Mouse (Mus musculus) kidney, postnatal 4 days (tissue): Measurements from ENCODE around the gene Prss2.
A peak's percentile ranks its signal among the peaks of the same experiment; 100 is the strongest.
"Not testable (repeated sequence)": the region's sequence is repeated elsewhere in the genome, so short reads cannot be mapped to it uniquely, and the experiment has no call there.

ENCODE experiments used
- DNase-seq, 2 experiments: peaks; one replicate each; pipeline ENCODE4 v3.0.0; 2021; ENCODE audit warnings: mixed read lengths in 2 of 2

The Prss2 gene

GRCm38 (mm10) chr6:41521487-41521886 lies at the start of gene Prss2:
Gene Prss2 (plus strand): TSS chr6:41521787.
- no peak for DNase-seq

GRCm38 (mm10) chr6:41499374-41499773 lies 22.2 kb upstream of the Prss2 start:
- no peak for DNase-seq

DNA sequence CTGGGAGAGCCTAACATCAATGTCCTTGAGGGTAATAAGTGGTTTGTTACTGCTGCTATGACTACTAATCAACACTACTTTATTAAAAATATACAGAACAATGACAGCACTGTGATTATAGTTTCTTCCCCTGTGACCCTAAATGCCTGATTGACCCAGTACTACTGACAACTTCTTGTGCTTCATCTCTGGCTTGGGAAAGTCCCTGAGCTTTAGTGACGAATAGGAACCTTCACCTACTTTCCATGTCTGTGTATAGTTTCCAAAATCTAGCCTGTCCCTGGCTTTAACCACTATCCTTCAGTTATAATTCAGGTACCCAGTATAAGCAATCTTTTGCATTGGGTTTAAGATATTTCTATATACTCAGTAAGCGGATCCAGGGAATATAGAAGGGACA lies 16.7 kb upstream of the Prss2 start:
- DNase-seq, result no peak

DNA sequence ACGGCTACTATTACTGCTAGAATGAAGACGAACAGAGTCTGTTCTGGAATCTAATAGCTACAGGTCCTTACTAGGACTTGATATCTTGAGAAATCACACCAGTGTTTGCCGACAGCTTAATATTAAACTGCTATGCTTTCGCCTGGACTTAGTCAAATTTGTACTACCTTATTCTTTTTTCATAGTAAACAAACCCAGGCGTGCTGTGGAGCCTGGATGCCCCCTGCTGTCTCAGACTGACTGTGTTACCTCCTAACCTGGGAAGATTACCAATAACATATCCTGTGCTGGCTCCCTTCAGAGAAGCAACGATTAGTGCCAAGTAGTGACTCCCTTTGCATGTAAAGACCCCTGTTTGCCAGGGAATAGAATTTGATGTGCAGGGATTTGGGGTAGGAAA lies 16.3 kb upstream of the Prss2 start:
- DNase-seq, result no peak

GRCm38 (mm10) chr6:41518017-41518524 lies 3.5 kb upstream of the Prss2 start:
- DNase-seq, result no peak

DNA sequence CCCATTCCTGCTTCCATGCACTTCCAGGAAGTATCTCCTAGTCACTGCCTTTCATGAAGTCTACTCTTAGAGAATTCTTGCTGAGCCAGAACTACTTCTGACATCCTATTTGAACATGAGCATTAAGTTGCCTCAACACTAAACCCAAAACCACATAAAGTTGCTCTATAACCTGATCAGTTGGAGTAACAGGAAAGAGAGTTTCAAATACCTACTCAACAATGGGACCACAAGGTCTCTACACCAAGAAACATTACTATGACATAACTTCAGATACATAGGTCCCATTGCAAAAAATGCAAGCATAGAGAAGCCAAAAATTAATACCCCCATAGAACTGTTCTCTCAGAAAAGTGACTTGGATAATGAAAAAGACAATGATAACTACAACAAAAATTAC lies 4.9 kb downstream of the Prss2 start:
- DNase-seq, result no peak

- no peak for DNase-seq
Measured at GRCm38 (mm10) chr6:41527402-41527801, 5.8 kb downstream of the Prss2 start.

DNA sequence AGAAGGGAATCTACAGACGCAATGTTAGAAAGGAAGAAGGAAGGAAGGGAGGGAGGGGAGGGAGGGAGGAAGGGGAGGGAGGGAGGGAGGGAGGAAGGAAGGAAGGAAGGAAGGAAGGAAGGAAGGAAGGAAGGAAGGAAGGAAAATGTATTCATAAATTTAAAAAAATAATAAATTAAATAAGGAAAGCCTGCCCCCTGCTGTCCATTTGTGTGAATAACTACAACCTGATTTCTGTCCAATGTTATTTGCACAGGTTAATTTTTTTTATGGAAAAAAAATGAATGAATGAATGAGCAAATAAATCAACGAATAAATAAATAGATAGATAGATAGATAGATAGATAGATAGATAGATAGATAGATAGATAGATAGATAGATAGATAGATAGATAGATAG lies 8.4 kb downstream of the Prss2 start:
- DNase-seq, result peak in 1 of 2 experiments; percentile 13

DNA sequence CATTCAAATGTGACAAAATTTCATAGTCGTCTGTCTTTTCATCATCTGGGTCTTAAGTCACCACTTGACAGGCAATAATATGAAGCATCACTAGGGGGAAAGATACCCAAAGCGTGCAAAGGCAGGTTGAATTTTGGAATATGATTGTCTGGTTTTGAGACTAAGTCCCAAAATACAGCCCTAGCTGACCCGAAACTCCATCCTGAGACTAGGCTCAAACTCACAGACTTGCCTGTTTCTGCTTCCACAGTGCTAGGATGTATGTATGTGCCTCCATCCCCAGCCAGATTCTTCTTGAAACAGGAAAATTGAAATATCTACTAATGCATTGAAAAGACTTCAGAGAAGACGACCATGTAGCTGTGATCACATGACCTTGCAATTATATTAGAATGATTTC lies 10.6 kb downstream of the Prss2 start:
- DNase-seq, result no peak

DNA sequence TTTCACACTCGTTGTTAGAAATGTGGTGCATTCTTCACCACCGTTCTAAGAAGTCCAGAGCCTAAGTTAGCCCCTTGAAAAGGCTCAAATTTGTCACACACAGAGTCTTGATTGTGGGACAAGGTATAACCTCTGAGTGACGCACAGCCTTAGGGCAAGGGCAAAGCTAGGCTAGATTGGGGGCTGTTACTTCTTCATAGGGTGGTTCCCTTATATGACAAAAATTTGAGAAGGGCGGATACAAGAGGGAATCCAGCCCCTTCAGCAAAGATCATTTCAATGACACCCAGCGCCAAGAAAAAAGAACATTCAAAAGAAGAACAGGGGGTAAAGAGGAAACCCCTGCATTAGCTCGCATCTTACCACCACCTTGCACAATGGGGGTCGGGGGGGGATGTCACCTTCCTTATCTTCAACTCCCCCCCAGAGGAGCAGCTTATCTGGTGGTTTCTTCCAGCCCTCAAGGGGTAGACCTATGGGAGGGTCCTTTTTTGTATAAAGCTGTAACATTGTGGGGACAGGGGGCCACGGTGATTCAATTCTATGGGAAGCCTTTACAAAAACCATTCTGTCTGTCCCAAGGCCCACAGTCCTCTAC lies 11.2 kb downstream of the Prss2 start:
- no peak for DNase-seq

DNA sequence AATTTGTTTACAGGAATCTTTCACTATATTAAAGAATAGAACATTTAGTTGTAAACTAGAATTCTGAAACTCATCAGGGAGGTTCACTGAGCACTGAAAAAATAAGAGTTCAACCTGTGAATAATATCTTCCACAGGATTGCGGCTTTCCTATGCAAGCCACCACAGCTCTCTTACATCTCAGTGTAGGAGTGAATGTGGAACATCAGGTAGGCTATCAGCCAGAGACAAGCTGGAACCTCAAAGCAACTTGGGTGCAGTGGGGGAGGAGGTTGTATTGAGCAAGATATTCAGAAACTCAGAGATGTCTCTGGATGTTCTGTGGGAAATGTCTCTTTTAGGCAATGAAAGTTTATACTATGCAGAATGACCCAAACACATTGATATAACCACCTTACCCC lies 15.8 kb downstream of the Prss2 start:
- no peak for DNase-seq

DNA sequence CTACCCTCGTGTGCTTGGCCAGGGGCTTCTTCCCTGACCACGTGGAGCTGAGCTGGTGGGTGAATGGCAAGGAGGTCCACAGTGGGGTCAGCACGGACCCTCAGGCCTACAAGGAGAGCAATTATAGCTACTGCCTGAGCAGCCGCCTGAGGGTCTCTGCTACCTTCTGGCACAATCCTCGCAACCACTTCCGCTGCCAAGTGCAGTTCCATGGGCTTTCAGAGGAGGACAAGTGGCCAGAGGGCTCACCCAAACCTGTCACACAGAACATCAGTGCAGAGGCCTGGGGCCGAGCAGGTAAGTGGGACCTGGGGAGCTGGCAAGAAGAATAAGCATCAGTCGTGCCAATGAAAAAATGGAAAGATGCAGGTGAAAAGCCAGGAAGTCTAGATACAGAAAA lies 16.7 kb downstream of the Prss2 start:
- DNase-seq, result not testable (repeated sequence)

GRCm38 (mm10) chr6:41540746-41541145 lies 19.2 kb downstream of the Prss2 start:
- DNase-seq, result no peak

- no peak for DNase-seq
Measured at GRCm38 (mm10) chr6:41541746-41542145, 20.2 kb downstream of the Prss2 start.

GRCm38 (mm10) chr6:41542983-41543382 lies 21.4 kb downstream of the Prss2 start:
- DNase-seq, result no peak

- DNase-seq, result peak; percentile 3 to 12
Measured at GRCm38 (mm10) chr6:41543411-41544050, 21.9 kb downstream of the Prss2 start.

DNA sequence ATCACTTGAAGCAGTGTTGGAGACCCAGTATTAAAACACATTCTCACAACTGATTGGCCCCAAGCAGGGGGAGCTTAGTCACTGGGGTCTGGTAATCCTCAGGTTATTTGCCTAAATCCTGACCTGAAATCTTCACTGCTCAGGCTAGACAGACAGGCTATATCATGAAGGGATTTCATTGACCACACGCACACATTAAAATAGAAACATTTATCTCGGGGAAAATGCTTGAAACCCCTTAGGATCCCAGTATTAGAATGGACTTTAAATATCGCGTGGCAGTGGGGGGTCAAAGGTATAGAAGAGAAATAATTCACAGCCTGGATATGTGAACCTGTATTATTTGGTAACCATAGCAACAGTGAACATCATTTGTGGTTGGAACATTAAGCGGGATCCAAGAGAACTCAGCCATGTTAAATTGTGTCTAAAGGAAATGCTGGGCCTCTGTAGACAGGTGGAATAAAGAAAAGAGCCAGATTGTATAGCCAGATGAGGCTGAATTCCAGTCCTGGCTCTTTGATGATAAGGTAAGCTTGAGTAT lies 22.9 kb downstream of the Prss2 start:
- no peak for DNase-seq

DNA sequence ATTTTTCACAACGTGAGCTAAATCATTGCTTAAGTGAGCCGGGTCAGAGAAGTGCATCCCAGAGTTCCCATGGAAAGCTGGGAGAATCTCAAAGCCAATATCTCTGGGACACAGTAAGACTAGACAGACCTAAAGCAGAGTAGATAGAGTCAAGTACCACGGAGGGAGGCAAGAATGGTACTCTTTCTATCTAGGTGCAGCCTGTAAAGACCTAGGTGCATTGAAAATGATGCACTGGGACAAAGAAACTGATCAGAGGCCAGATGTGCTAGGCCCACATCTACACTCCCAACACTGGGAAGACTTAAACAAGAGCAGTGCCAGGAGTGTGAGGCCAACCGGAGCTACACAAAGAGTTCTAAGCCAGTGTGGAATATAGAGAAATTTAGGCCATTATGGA lies 23.7 kb downstream of the Prss2 start:
- no peak for DNase-seq

DNA sequence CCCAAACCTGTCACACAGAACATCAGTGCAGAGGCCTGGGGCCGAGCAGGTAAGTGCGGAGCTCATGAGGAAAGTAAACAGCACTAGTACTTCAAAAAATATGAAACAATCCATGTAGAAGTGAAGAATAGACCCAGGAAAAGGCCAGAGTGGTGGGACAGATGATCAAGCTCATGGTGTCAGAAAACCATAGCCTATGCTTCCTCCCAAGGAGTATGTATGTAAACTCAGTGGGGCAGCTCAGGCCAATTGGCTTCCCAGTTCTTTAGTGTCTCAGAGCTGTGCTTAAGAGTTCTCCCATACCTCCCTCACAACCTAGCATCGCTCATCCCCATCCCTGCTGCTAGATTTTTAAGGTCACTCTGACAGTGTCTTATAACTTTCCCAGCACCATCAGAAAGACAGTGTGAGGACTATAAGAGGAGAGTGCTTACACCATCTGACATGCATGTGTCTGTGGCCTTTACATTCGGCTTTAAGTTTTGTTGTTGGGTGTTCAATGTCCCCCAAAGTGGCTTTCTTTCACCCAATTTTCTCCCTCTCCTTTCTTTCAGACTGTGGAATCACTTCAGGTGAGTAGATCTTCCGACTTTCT lies 25.6 kb downstream of the Prss2 start:
- no peak for DNase-seq

DNA sequence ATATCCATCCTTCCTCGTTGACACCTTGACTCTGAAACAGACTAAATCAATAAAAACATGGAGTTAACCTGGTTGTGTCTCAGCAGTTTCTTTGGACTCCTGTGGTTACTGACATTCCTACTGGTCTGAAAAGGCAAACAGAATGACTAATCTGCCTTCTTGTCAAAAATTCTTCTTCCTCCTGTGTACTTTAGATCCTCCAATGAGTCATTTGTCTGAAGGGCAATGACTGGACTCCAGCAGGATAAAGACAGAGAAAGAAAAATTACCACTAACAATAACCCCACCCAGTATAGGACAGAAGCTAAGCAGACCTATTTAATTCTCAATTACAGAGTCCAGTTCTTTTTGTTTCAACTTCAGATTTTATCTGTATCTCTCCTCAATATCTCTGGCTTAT lies 26.7 kb downstream of the Prss2 start:
- no peak for DNase-seq

DNA sequence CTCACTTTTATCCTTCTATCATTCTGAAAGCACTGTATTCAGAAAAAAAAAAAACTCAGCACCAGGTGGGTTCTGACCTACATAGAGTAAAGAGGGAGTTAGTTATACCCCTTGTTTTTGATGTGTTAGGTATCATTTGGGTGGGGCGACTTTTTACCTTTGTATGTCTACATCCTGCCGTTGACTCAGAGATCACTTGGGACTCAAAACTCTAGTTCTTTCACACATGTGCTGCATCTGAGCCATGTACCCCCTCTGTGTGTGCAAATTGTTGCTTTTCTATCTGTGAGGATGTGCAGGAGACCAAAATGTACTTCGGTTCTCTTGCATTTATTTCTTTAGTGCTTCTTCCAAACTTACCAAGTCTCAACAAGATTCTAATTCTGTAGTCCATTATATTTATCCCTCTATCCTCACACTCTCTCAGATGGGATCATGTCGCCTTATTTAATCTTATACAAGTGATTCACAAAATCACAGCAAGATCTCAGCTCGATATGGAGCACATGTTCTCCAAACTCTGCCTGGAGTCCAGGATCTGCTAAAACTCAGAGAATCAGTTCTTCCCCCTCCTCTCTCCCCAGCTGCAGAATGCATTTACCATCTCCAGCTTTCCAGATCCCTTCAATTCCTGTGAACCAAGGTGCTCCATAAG lies 31.9 kb downstream of the Prss2 start:
- no peak for DNase-seq

DNA sequence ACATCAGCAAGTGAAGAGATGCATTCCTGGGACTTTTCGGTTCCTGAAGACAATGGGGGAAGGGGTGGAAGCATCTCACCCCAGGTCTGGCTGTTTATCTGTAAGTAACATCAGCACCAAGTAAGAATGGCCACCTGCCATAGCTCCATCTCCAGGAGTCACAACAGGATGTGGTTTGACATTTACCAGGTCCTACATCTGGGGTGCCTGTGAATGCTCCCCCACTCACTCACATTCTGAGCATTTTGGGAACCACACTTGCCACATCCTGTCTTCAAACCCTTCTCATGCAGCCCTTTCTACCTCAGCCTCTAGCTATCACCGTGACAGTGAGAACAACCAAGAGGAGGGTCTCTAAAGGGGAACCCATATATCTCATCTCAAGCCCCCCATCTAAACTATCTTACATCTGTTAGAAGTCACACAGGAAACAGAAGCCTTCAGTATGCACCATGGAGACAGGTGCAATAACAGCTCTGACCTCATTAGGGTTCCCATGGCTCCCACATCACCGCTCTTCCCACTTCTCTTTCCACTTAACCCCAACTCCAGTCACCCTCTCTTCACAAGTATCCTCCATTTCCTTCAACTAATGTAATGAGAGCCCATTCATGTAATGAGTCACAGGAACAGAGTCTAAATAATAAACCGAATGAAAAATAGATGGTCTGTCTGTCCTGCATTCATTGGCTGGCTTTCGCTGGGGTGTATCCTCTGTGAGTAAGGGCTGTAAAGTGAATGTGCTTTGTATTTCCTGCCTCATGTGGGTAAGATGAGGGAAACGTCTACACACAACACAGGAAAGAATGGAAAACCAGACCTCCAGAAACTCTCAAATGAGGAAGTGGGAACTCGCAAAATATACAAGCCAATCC lies 32.9 kb downstream of the Prss2 start:
- DNase-seq, result no peak

GRCm38 (mm10) chr6:41556389-41556788 lies 34.8 kb downstream of the Prss2 start:
- no peak for DNase-seq
